Mouse (Mus musculus) small intestine, adult 2 months (tissue): ENCODE measurements around the gene Cog6.
A peak's percentile ranks its signal among the peaks of the same experiment; 100 is the strongest.

Experiments
- CTCF ChIP-seq: fragments of 200-500 bp; IDR thresholded peaks from 2 replicates; pipeline ENCODE4 v1.5.1; 2012; ENCODE audit warnings: low read depth, mild to moderate bottlenecking, control low read depth, inconsistent platforms, low read length, moderate library complexity, mixed read lengths; ENCODE audit not compliant: insufficient replicate concordance, insufficient read length; ENCODE audit errors: extremely low read depth
- POLR2A ChIP-seq: fragments of 200-500 bp; IDR thresholded peaks from 2 replicates; pipeline ENCODE4 v1.6.1; 2012; ENCODE audit warnings: low read depth, mild to moderate bottlenecking, control low read depth, inconsistent platforms, low read length, moderate library complexity

DNA sequence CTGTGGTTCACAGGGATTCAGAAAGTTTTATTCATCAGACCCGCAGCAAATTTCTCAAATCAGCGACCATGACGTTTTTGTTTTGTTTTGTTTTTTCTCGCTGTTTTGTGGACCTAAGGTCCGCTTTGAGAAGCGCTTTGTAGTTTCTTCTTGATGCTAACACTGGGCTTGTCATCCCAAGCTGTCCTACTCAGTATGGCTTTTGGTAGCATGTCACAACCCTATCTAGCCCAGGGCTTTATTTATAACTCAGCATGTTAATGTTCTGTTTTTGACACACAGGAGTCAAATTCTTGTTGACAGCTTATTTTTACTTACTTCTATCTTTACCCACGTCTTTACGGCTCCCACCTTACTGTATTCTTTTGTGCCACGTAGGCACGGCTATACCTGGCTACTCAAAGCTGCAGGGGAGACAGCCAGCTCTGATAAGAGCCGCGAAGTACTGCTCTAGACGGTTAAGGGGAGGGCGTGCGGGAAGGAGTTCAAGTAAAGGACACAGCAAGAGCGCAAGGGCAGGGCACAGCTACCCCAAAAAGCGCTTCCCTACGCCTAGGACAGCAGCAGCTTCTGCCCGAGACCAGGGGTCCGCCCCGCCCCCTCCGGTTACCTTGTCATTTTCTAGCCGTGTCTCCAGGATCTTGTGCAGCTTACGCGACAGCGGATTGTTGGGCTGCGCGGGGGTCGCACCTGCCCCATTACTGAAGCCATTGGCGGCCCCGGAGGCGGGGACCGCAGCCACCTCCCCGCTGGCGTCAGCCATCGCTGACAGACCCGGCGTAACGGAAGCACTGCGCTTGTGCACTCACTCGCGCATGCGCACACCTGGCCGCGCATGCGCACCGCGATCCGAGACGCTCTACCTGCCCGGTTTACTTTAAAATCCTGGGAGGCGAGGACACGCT, at the start of gene Cog6:
- TF ChIP-seq CTCF, result no peak
- peak; percentile 91 for TF ChIP-seq POLR2A
